Mouse (Mus musculus): Measurements from ENCODE around the gene Draxin. TPM values are rescaled to one million over a fixed set of nuclear protein-coding genes. Genes with fewer than 3 reads are reported as not detected.
"Not testable (repeated sequence)": the region's sequence is repeated elsewhere in the genome, so short reads cannot be mapped to it uniquely, and the experiment has no call there.

Gene Draxin
- polyA plus RNA-seq, 1 experiment: 5.6 TPM

- no peak overlapping the region for H3K4me3 ChIP-seq (replicated peaks; ENCODE audit: control insufficient read depth, low read depth, low read length)
- H3K27ac ChIP-seq (ENCODE audit: control insufficient read depth, insufficient read depth, low read depth, low read length, poor library complexity): no peak overlapping the region
- TF ChIP-seq CTCF (IDR thresholded peaks at IDR 0.05; ENCODE audit: control insufficient read depth, insufficient read depth, low read length): no peak
- no peak for TF ChIP-seq POLR2A (IDR thresholded peaks at IDR 0.05; ENCODE audit: borderline replicate concordance, control insufficient read depth, low read depth, low read length)
- 96% methylated on average over 13 of the region's 13 CpGs for WGBS
- no peaks in the 10 kb centered on the region for H3K4me1 ChIP-seq (ENCODE audit: control insufficient read depth, insufficient read depth, low read length)
These were observed 79.3 kb downstream of the Draxin start for GRCm38 (mm10) chr4:148051046-148051776.

GRCm38 (mm10) chr4:148050396-148050914 lies 80.0 kb downstream of the Draxin start:
- H3K27ac ChIP-seq (ENCODE audit: control insufficient read depth, insufficient read depth, low read depth, low read length, poor library complexity); H3K4me1 ChIP-seq (ENCODE audit: control insufficient read depth, insufficient read depth, low read length); H3K4me3 ChIP-seq (replicated peaks; ENCODE audit: control insufficient read depth, low read depth, low read length): not testable (repeated sequence)
- WGBS: 92% methylated on average over 3 of the region's 3 CpGs

Other genes with a start within 250 kb of the Draxin start
- 12.1 and 23.5 TPM in 2 replicates for gene Mfn2, start 226.0 kb downstream of the Draxin start, polyA plus RNA-seq (2011; ENCODE audit: insufficient read depth, insufficient read length, low replicate concordance, missing spikeins)
- gene Plod1, start 193.9 kb downstream of the Draxin start, polyA plus RNA-seq (2011; ENCODE audit: insufficient read depth, insufficient read length, low replicate concordance, missing spikeins): 5.6 and 10.2 TPM in 2 replicates
- gene 2510039O18Rik, start 189.8 kb downstream of the Draxin start, polyA plus RNA-seq (2011; ENCODE audit: insufficient read depth, insufficient read length, low replicate concordance, missing spikeins): 12.4 and 19.6 TPM in 2 replicates
- not detected in 2 replicates for gene Nppb, start 144.9 kb downstream of the Draxin start, polyA plus RNA-seq (2011; ENCODE audit: insufficient read depth, insufficient read length, low replicate concordance, missing spikeins)
- gene Nppa, start 130.0 kb downstream of the Draxin start, polyA plus RNA-seq (2011; ENCODE audit: insufficient read depth, insufficient read length, low replicate concordance, missing spikeins): not detected in 2 replicates
- 3.4 and 6.8 TPM in 2 replicates for gene Clcn6, start 91.9 kb downstream of the Draxin start, polyA plus RNA-seq (2011; ENCODE audit: insufficient read depth, insufficient read length, low replicate concordance, missing spikeins)
- gene Mthfr, start 91.6 kb downstream of the Draxin start, polyA plus RNA-seq (2011; ENCODE audit: insufficient read depth, insufficient read length, low replicate concordance, missing spikeins): 5.2 and 9.6 TPM in 2 replicates
- 10.0 and 20.9 TPM in 2 replicates for gene Agtrap, start 42.7 kb downstream of the Draxin start, polyA plus RNA-seq (2011; ENCODE audit: insufficient read depth, insufficient read length, low replicate concordance, missing spikeins)
- 7.4 and 13.9 TPM in 2 replicates for gene Mad2l2, start 314 bp downstream of the Draxin start, polyA plus RNA-seq (2011; ENCODE audit: insufficient read depth, insufficient read length, low replicate concordance, missing spikeins)
- 3.4 and 11.2 TPM in 2 replicates for gene Fbxo6, start 21.4 kb upstream of the Draxin start, polyA plus RNA-seq (2011; ENCODE audit: insufficient read depth, insufficient read length, low replicate concordance, missing spikeins)
- gene Fbxo44, start 29.8 kb upstream of the Draxin start, polyA plus RNA-seq (2011; ENCODE audit: insufficient read depth, insufficient read length, low replicate concordance, missing spikeins): 1.7 TPM in 1 of 2 replicates, not detected in the other
- not detected in 2 replicates for gene Fbxo2, start 29.9 kb upstream of the Draxin start, polyA plus RNA-seq (2011; ENCODE audit: insufficient read depth, insufficient read length, low replicate concordance, missing spikeins)
- gene Disp3, start 157.3 kb upstream of the Draxin start, polyA plus RNA-seq (2011; ENCODE audit: insufficient read depth, insufficient read length, low replicate concordance, missing spikeins): not detected in 2 replicates